Comparison of ENCODE assay signal across 8 mouse cellular contexts in the genomic region with DNA sequence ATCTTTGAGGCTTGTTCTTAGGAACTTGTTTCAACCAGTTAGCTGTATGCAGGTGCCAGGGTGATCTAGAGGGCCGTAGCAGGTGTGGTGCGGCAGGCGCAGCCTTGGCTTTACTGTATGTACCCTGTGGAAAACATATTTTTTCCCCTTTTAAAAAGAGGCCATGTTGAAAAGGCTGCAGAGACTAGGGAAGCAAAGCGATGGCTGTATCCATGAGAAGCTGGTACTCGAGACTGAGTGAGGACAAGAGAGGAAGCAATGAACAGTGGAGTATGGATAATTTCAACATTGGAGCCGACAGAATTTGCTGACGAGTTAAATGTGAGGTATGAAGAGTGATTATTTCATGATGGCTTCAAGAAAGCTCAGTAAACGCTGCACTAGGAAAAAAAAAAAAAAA. TPM values are rescaled to one million over a fixed set of nuclear protein-coding genes. Genes with fewer than 3 reads are reported as not detected.
DNase-seq lines count a peak whose midpoint lies in the region; ATAC-seq and TF ChIP-seq lines count a peak whose summit lies in the region.

No protein-coding gene starts in this region.

- WGBS in lung, embryonic 14.5 days: 50% methylated on average over 8 of the region's 8 CpGs
- 72% methylated on average over 8 of the region's 8 CpGs for WGBS in forebrain, embryonic 14.5 days
- WGBS in limb, embryonic 10.5 days: 81% methylated on average over 8 of the region's 8 CpGs
- 74% methylated on average over 8 of the region's 8 CpGs for WGBS in neural tube, embryonic 14.5 days

- TF ChIP-seq CTCF in lung, embryonic 14.5 days (IDR thresholded peaks at IDR 0.05; ENCODE audit: low read depth): no peak

- H3K36me3 ChIP-seq in lung, embryonic 14.5 days (ENCODE audit: insufficient read depth): no peaks in the 10 kb centered on the region
- H3K36me3 ChIP-seq in forebrain, embryonic 14.5 days (ENCODE audit: control insufficient read depth, insufficient read depth, low read length): no peaks in the 10 kb centered on the region
- H3K36me3 ChIP-seq in limb, embryonic 10.5 days: no peaks in the 10 kb centered on the region
- H3K36me3 ChIP-seq in neural tube, embryonic 14.5 days (ENCODE audit: control insufficient read depth, insufficient read depth, low read length): no peaks in the 10 kb centered on the region

- no peak for DNase-seq in lung, embryonic 14.5 days
- no peak for DNase-seq in lung, postnatal 14 days
- no peak for DNase-seq in forebrain, embryonic 14.5 days (ENCODE audit: low spot score)
- DNase-seq in limb, embryonic 10.5 days (ENCODE audit: low spot score): no peak
- DNase-seq in cerebellum, adult 8-10 months: no peak
- DNase-seq in right cerebral cortex, adult 2 months (ENCODE audit: low spot score in 2 of 2): no peak
- no peak for DNase-seq in layer of hippocampus, adult 9-10 months (ENCODE audit: low spot score)

- H3K4me3 ChIP-seq in lung, embryonic 14.5 days (ENCODE audit: low read depth, low read length): peak overlapping the region; percentile 44; the same call in 1 of the 2 replicates
- H3K4me3 ChIP-seq in forebrain, embryonic 14.5 days (ENCODE audit: low read depth, low read length): peak overlapping the region; percentile 46; the same call in 1 of the 2 replicates
- H3K4me3 ChIP-seq in limb, embryonic 10.5 days: no peak overlapping the region
- H3K4me3 ChIP-seq in neural tube, embryonic 14.5 days (ENCODE audit: low read depth, low read length): peak overlapping the region; percentile 42

- H3K4me2 ChIP-seq in lung, embryonic 14.5 days: peak overlapping the region; percentile 82
- H3K4me2 ChIP-seq in forebrain, embryonic 14.5 days (ENCODE audit: low read length): peak overlapping the region; percentile 76
- H3K4me2 ChIP-seq in neural tube, embryonic 14.5 days (ENCODE audit: low read depth, low read length): peak overlapping the region; percentile 67

- ATAC-seq in lung, embryonic 14.5 days (ENCODE audit: insufficient read depth): peak; percentile 18
- ATAC-seq in forebrain, embryonic 14.5 days: peak; percentile 22
- ATAC-seq in neural tube, embryonic 14.5 days (ENCODE audit: low read depth): peak; percentile 32; the same call in 1 of the 2 replicates

- peak overlapping the region; percentile 1; the same call in 1 of the 2 replicates for H3K27ac ChIP-seq in lung, embryonic 14.5 days (ENCODE audit: low read depth)
- H3K27ac ChIP-seq in forebrain, embryonic 14.5 days (ENCODE audit: low read depth, low read length): peak overlapping the region; percentile 63; the same call in 1 of the 2 replicates
- peak overlapping the region; percentile 84 for H3K27ac ChIP-seq in limb, embryonic 10.5 days
- peak overlapping the region; percentile 7; the same call in 1 of the 2 replicates for H3K27ac ChIP-seq in neural tube, embryonic 14.5 days (ENCODE audit: low read depth, low read length)

- H3K4me1 ChIP-seq in lung, embryonic 14.5 days (ENCODE audit: insufficient read depth): 0 out of 2 replicates have a peak, but pooled peaks cover 5% of the 10 kb centered on the region
- H3K4me1 ChIP-seq in forebrain, embryonic 14.5 days (ENCODE audit: control insufficient read depth, insufficient read depth, low read length): peaks cover 10% of the 10 kb centered on the region
- H3K4me1 ChIP-seq in limb, embryonic 10.5 days: peaks cover 7% of the 10 kb centered on the region; the same call in 1 of the 2 replicates
- H3K4me1 ChIP-seq in neural tube, embryonic 14.5 days (ENCODE audit: control insufficient read depth, insufficient read depth, low read length): 0 out of 2 replicates have a peak, but pooled peaks cover 4% of the 10 kb centered on the region

- no peaks in the 10 kb centered on the region for H3K27me3 ChIP-seq in lung, embryonic 14.5 days (ENCODE audit: insufficient read depth, low read length)
- H3K27me3 ChIP-seq in forebrain, embryonic 14.5 days (replicated peaks; ENCODE audit: control insufficient read depth, insufficient read depth, low read length): no peaks in the 10 kb centered on the region
- no peaks in the 10 kb centered on the region for H3K27me3 ChIP-seq in limb, embryonic 10.5 days (ENCODE audit: low read depth, poor library complexity, severe bottlenecking)
- no peaks in the 10 kb centered on the region for H3K27me3 ChIP-seq in neural tube, embryonic 14.5 days (ENCODE audit: control insufficient read depth, insufficient read depth, low read length)

- H3K9ac ChIP-seq in lung, embryonic 14.5 days: no peak overlapping the region
- H3K9ac ChIP-seq in forebrain, embryonic 14.5 days (ENCODE audit: low read length): peak overlapping the region; percentile 71; the same call in 1 of the 2 replicates
- H3K9ac ChIP-seq in neural tube, embryonic 14.5 days (replicated peaks; ENCODE audit: low read depth, low read length): no peak overlapping the region

- no peaks in the 10 kb centered on the region for H3K9me3 ChIP-seq in lung, embryonic 14.5 days (ENCODE audit: low read depth, low read length)
- H3K9me3 ChIP-seq in forebrain, embryonic 14.5 days (replicated peaks; ENCODE audit: control insufficient read depth, low read length): no peaks in the 10 kb centered on the region
- no peaks in the 10 kb centered on the region for H3K9me3 ChIP-seq in limb, embryonic 10.5 days (replicated peaks)
- no peaks in the 10 kb centered on the region for H3K9me3 ChIP-seq in neural tube, embryonic 14.5 days (ENCODE audit: control insufficient read depth, low read length)

RNA-seq across cellular contexts. Expression of gene 4930505A04Rik, which starts 0.4 kb away (rescaled TPM):
- 0.22 TPM in 1 of 2 replicates, not detected in the other for polyA plus RNA-seq in lung, embryonic 14.5 days (2014; fragmentation: Nextera tagmentation; extraction: Ambion mirVana)
- polyA plus RNA-seq in forebrain, embryonic 14.5 days (2014; fragmentation: Nextera tagmentation; extraction: Ambion mirVana): not detected in 2 replicates
- polyA plus RNA-seq in limb, embryonic 10.5 days (2016; fragmentation: Nextera tagmentation; extraction: Ambion mirVana): not detected in 2 replicates
- 0.31 and 0.54 TPM in 2 replicates for polyA plus RNA-seq in neural tube, embryonic 14.5 days (2014; fragmentation: Nextera tagmentation; extraction: Ambion mirVana)

Comparison
In these comparisons a context has a peak if more than half of its experiments do, and no peak if none do; other contexts are left out.
1. H3K27ac ChIP-seq: peak in every context shown above with its lines; median percentile 84 in limb, embryonic 10.5 days; 63 in forebrain, embryonic 14.5 days; 7 in neural tube, embryonic 14.5 days; 1 in lung, embryonic 14.5 days.